Mouse (Mus musculus): Measurements from ENCODE around the gene Dntt. TPM values are rescaled to one million over a fixed set of nuclear protein-coding genes. Genes with fewer than 3 reads are reported as not detected.

Dntt gene
- total and polyA plus RNA-seq, 2 experiments from 2014 or later = 0.32 TPM; not detected in 1

DNA sequence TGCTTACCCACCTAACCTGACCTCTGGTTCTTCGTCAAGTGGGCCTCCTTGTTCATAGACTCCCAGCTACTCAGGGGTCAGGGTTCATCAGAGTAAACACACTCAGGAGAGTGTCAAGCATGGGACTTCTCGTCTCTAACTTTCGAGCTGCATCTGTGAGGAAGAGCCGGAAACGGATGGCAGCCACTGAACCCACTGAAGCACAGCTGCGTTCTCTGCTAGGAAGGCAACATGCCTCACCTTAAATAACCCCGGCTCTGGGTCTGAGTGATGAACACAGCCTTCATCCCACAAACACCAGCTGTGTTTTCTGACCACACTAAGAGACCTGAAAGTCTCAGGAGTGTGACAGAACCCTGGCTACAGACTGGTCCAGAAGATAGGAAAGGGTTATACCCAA lies 10.0 kb downstream of the Dntt start:
- ATAC-seq (ENCODE audit: low FRiP score) (no peak), DNase-seq (ENCODE audit: low spot score) (no peak)
- no peaks in the 10 kb centered on the region for H3K36me3 ChIP-seq (ENCODE audit: insufficient read depth, low read length)
- H3K4me3 ChIP-seq (ENCODE audit: low read depth, low read length) = no peak overlapping the region
- no peaks in the 10 kb centered on the region for H3K27me3 ChIP-seq (ENCODE audit: insufficient read depth, low read length)
- H3K4me1 ChIP-seq (ENCODE audit: insufficient read depth, low read length) = no peaks in the 10 kb centered on the region
- H3K27ac ChIP-seq (ENCODE audit: low read depth, low read length) = no peak overlapping the region
- TF ChIP-seq CTCF (IDR thresholded peaks at IDR 0.05) = no peak
- no peaks in the 10 kb centered on the region; the same call in 1 of the 2 replicates for H3K9me3 ChIP-seq (ENCODE audit: low read length)
- H3K4me2 ChIP-seq (ENCODE audit: low read depth, low read length, poor library complexity, severe bottlenecking) = no peak overlapping the region
- no peak overlapping the region for H3K9ac ChIP-seq (replicated peaks; ENCODE audit: low read length, poor library complexity, severe bottlenecking)
- WGBS = 89% methylated on average over 7 of the region's 7 CpGs

DNA sequence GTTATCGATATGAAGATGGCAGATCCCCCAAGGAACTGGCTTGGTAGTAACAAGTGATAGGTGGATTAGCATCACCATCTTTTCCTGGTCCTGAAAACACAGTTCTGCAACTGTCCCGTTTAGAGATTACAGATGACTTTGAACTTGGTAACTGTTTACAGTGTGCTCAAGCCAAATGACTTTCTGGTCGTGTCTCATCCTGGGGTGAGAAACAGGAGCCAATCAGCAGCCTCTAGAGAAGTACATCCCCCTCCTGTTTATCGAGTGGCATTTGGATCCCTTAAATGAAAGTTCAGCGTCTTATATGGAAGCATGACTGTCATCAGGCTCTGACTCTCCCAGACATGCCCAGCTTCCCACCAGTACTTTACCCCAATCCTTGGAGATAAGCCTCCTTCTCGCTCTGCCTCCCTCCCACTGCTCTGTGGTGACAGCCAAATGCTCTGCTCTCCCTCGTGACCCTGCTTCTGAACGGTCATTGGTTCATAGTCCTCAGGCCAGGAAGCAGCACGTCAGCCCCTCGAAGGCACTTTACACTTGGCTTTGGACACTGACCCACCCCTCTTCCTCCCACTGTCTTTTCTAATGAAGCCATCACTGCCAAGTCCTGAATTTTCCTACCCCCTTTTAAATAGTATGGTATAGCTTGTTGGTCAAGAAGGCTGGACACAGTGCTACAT lies 16.2 kb downstream of the Dntt start:
- Histone ChIP-seq H3K27me3 (ENCODE audit: insufficient read depth, low read length) (no peaks in the 10 kb centered on the region), H3K27ac (ENCODE audit: low read depth, low read length) (no peak overlapping the region), H3K4me3 (ENCODE audit: low read depth, low read length) (no peak overlapping the region), H3K4me1 (ENCODE audit: insufficient read depth, low read length) (no peaks in the 10 kb centered on the region), H3K9me3 (ENCODE audit: low read length) (no peaks in the 10 kb centered on the region; the same call in 1 of the 2 replicates), H3K36me3 (ENCODE audit: insufficient read depth, low read length) (no peaks in the 10 kb centered on the region), H3K9ac (replicated peaks; ENCODE audit: low read length, poor library complexity, severe bottlenecking) (no peak overlapping the region), H3K4me2 (ENCODE audit: low read depth, low read length, poor library complexity, severe bottlenecking) (no peak overlapping the region)
- DNase-seq (ENCODE audit: low spot score) = no peak
- 64% methylated on average over 10 of the region's 10 CpGs for WGBS
- no peak for TF ChIP-seq CTCF (IDR thresholded peaks at IDR 0.05)
- no peak for ATAC-seq (ENCODE audit: low FRiP score)

- H3K27ac ChIP-seq (ENCODE audit: low read depth, low read length) = no peak overlapping the region
- no peak for TF ChIP-seq CTCF (IDR thresholded peaks at IDR 0.05)
- no peaks in the 10 kb centered on the region for H3K9me3 ChIP-seq (ENCODE audit: low read length)
- H3K9ac ChIP-seq (replicated peaks; ENCODE audit: low read length, poor library complexity, severe bottlenecking) = no peak overlapping the region
- H3K4me1 ChIP-seq (ENCODE audit: insufficient read depth, low read length) = no peaks in the 10 kb centered on the region
- H3K4me2 ChIP-seq (ENCODE audit: low read depth, low read length, poor library complexity, severe bottlenecking) = no peak overlapping the region
- ATAC-seq (ENCODE audit: low FRiP score) (no peak), DNase-seq (ENCODE audit: low spot score) (peak; percentile 37)
- no peaks in the 10 kb centered on the region for H3K27me3 ChIP-seq (ENCODE audit: insufficient read depth, low read length)
- H3K36me3 ChIP-seq (ENCODE audit: insufficient read depth, low read length) = no peaks in the 10 kb centered on the region
- 70% methylated on average over 9 of the region's 9 CpGs for WGBS
- no peak overlapping the region for H3K4me3 ChIP-seq (ENCODE audit: low read depth, low read length)
Measured at GRCm38 (mm10) chr19:41047437-41048186, 18.5 kb downstream of the Dntt start.

DNA sequence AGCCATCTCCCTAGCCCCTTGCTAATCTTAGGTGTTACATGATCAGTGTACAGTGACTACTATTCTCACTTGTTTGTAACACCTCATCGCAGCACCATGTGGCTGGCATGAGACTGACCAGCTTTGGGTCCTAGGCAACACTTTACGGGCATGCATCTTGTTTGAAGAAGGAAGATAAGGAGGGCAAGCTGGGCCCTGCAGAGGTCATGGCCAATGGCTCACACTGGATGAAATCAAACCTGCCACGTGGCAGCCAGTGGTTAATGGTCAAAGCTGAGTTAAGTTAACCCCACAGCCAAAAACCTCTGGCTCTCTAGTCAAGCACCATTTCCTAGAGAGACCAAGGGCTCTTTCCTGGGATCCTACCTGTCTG lies 19.1 kb downstream of the Dntt start:
- no peak for DNase-seq (ENCODE audit: low spot score)
- ATAC-seq (ENCODE audit: low FRiP score) = no peak
- Histone ChIP-seq H3K4me2 (ENCODE audit: low read depth, low read length, poor library complexity, severe bottlenecking) (no peak overlapping the region), H3K9ac (replicated peaks; ENCODE audit: low read length, poor library complexity, severe bottlenecking) (no peak overlapping the region), H3K9me3 (ENCODE audit: low read length) (no peaks in the 10 kb centered on the region), H3K4me1 (ENCODE audit: insufficient read depth, low read length) (no peaks in the 10 kb centered on the region), H3K4me3 (ENCODE audit: low read depth, low read length) (no peak overlapping the region), H3K27me3 (ENCODE audit: insufficient read depth, low read length) (no peaks in the 10 kb centered on the region), H3K27ac (ENCODE audit: low read depth, low read length) (no peak overlapping the region), H3K36me3 (ENCODE audit: insufficient read depth, low read length) (no peaks in the 10 kb centered on the region)
- no peak for TF ChIP-seq CTCF (IDR thresholded peaks at IDR 0.05)
- WGBS = 88% methylated on average over 3 of the region's 3 CpGs

GRCm38 (mm10) chr19:41051714-41052113 lies 22.6 kb downstream of the Dntt start:
- H3K36me3 ChIP-seq (ENCODE audit: insufficient read depth, low read length) = no peaks in the 10 kb centered on the region
- WGBS = 79% methylated on average over 1 of the region's 1 CpGs
- ATAC-seq (ENCODE audit: low FRiP score) = no peak
- H3K4me1 ChIP-seq (ENCODE audit: insufficient read depth, low read length) = no peaks in the 10 kb centered on the region
- no peaks in the 10 kb centered on the region for H3K27me3 ChIP-seq (ENCODE audit: insufficient read depth, low read length)
- H3K9me3 ChIP-seq (ENCODE audit: low read length) = no peaks in the 10 kb centered on the region
- no peak overlapping the region for H3K4me2 ChIP-seq (ENCODE audit: low read depth, low read length, poor library complexity, severe bottlenecking)
- no peak for DNase-seq (ENCODE audit: low spot score)
- H3K4me3 ChIP-seq (ENCODE audit: low read depth, low read length) = no peak overlapping the region
- no peak for TF ChIP-seq CTCF (IDR thresholded peaks at IDR 0.05)
- no peak overlapping the region for H3K27ac ChIP-seq (ENCODE audit: low read depth, low read length)
- H3K9ac ChIP-seq (replicated peaks; ENCODE audit: low read length, poor library complexity, severe bottlenecking) = no peak overlapping the region

DNA sequence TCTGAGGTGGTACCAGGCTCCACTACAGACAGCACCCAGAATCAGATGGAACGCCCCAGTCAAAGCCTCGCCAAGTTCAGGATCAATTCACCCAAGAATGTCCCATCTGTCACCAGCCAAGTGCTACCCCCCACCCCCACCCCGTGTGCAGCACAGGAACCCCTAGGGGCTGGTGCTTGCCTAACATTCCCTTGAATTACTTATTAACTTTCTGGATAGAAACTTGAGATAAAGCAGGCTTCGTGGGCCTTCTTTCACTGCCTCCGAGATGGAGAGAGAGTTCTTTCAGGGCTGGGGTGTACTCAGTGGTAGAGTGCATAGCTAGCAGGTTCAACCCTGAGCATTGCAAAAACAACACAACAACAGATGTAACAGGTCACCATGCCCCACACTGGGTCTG lies 23.2 kb downstream of the Dntt start:
- no peaks in the 10 kb centered on the region for H3K9me3 ChIP-seq (ENCODE audit: low read length)
- H3K27ac ChIP-seq (ENCODE audit: low read depth, low read length) = no peak overlapping the region
- no peak overlapping the region for H3K4me3 ChIP-seq (ENCODE audit: low read depth, low read length)
- H3K27me3 ChIP-seq (ENCODE audit: insufficient read depth, low read length) = no peaks in the 10 kb centered on the region
- no peak overlapping the region for H3K4me2 ChIP-seq (ENCODE audit: low read depth, low read length, poor library complexity, severe bottlenecking)
- no peak for TF ChIP-seq CTCF (IDR thresholded peaks at IDR 0.05)
- WGBS = 78% methylated on average over 5 of the region's 5 CpGs
- ATAC-seq (ENCODE audit: low FRiP score) (no peak), DNase-seq (ENCODE audit: low spot score) (no peak)
- no peaks in the 10 kb centered on the region for H3K36me3 ChIP-seq (ENCODE audit: insufficient read depth, low read length)
- no peak overlapping the region for H3K9ac ChIP-seq (replicated peaks; ENCODE audit: low read length, poor library complexity, severe bottlenecking)
- no peaks in the 10 kb centered on the region for H3K4me1 ChIP-seq (ENCODE audit: insufficient read depth, low read length)
